Mouse (Mus musculus): ENCODE data around the gene Ckap4.

The Ckap4 gene

DNA sequence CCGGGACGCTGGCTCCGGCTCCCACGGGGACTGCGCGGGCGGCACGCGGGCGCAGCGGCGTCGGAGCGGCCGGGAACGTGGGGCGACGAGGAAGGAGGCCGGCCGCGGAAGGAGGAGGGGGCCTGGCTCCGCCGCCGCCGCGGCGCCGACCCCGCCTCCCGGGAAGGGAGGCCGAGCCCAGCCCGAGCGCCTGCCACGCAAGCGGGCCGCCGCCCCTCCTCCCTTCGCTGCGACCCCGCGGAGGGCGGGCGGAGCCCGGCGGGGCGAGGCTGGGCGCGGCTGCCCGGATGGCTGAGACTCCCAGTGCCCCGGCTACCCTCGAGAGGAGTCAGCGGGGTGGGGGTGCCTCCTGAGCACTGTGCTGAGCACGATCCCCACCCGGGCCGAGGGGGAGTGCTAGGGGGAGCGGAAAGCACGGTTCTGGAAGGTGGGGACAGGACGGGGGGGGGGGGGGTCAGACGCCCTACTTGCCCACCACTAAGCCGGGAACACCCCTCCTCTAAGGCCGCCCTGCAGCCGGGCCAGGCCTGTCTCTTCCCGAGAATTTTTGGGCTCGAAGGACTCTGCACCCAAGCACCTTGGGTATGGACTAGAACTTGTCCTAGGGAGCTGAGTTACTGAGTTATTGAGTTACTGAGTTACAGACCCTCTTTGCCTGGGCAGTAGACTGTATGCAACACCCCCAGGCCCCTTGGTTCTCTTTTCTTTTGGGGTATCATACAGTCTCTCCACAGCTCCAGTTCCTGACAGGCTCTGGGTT, at the start of gene Ckap4:
Gene Ckap4 (minus strand): TSS at position 151 of the 760 bp plus-strand sequence.
- DNase-seq: peak; percentile 84 to 89

DNA sequence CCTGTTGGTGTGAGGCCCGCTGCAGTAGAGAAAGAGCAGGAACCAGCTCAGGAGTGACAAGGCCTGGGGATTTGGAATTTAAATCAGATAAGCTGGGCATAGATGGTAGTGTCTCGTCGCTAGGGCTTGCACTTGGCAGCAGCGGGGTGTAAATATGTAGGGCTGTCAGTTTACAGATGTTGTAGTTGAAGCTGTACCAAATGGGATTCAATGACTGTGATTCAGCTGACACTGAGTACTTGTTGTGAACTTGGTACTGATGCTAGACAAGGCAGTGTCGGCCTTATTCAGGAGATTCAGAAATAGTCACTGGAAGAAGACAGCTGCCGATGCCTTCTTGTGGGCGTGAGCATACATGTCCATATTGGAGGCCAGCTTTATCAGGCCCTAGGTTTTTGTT, 48.4 kb upstream of the Ckap4 start:
- no peak for DNase-seq

DNA sequence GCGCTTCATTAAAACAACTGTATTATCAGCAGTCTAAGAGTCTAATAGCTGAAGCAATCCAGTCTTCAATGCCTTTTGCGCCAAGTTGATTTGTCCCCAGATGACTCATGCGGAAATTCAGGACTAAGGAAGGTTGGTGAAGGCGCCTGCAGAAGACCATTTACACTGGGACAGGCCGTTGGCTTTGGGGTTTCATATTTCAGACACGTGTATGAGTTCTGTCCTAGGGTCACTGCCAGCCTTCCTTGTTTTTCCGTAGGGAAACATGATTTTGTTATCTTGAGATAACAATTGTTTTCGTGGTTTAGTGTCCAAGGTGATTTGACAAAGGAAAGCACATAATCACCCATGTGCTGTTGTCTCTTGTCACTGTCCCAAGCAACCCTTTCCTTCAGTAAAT, 47.3 kb upstream of the Ckap4 start:
- DNase-seq: no peak

DNA sequence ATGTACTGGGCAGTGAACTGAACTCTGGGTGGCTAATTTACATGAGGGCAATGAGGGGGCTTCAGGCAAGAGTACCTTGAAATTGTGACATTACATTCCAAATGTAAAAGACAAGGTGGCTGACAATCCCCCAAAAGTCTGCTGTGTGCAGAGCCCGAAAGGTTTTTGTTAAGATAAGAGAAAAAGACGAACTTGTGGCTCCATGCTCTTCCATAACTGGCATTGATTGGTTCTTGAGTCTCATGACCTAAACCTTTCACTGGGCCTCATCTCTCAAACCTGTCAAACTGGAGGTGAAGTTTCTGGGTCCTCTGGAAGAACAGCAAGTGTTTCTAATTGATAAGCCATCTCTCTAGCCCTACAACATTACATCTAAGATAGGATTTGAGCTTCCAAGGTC, 45.7 kb upstream of the Ckap4 start:
- DNase-seq: no peak

DNA sequence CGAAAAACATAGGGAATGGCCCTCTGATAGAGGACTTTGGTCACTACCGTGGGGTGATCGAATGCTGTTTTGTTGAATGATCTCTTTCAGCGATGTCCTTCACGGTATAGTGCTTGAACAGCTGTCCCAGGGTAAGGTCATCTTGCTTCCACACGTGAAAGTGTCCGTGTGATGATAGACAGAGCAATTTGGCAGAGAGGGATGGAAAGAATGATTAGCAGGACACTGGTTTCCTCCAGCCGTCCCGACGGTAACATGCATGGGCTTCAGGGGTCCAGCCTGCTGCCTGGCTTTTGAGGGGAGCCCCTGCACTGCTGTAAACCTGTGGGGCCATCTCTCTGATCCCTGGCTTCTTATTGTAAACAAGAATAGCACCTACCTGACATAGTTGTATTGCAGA, 44.9 kb upstream of the Ckap4 start:
- DNase-seq: no peak

DNA sequence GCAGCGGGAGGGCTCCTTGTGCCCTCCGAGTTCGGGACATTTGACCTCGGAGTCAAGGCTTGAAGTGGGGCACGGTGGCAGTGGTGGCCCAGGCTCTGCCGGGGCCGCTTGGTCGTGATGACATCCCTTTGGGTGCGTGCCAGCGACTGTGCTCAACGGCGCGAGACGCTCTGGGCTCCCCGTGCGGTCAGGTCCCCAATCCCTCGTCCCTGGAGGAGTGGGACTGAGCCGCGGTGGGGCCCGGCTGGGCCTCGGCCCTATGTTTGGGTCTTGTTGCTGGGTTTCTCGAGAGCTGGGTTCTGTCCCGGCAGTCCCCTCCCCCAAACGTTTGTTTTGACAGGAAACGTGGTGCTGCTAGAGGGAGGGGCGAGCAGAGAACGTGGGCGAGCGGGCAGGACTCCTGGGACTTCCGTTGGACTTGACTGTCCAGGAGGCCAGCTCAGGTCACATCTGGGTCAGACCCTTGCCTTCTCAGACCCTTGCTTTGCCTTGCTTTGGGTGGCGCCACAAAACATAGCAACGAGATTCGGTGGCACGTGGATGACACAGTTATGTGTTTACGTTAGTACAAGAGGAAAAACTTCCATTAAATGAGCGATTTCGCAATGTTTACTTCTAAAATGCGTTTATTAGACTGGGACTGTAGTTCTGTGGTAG, 43.3 kb upstream of the Ckap4 start:
- DNase-seq: peak; percentile 78 to 89

DNA sequence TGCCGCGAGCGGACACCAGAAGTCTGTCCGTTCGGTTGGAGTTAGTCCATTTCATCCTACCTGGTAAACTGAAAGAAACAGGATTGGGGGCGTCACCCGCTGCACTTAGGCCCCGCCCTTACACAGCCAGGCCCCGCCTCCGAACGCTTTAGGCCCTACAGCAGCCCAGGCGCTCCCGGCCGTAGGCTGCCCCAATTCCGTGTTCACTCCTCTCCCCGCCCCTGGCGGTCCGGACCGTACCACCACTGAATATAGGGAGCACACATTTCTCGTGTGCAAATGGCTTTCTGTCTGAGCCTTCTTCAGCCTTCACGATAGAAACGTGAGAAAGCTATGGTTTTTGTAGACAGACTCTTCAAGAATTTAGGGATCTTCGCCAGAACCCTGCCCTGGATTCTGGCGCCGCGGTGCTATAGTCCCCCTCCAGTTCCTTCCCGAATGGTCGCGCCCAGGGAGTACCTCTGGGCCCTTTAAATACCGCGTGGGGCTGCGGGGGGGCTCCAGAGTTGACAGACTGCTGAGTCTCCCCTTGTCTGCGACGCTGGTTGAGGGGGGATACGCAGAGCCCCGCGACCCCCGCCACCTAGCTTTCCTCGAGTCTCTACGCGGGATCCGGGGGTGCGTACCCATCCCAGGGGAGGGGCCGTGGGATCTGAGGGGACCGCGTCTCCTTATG, 42.7 kb upstream of the Ckap4 start, which contains the start of gene Tcp11l2:
Gene Tcp11l2 (plus strand): TSS at position 232 of the 676 bp plus-strand sequence.
- peak; percentile 95 to 97 for DNase-seq

DNA sequence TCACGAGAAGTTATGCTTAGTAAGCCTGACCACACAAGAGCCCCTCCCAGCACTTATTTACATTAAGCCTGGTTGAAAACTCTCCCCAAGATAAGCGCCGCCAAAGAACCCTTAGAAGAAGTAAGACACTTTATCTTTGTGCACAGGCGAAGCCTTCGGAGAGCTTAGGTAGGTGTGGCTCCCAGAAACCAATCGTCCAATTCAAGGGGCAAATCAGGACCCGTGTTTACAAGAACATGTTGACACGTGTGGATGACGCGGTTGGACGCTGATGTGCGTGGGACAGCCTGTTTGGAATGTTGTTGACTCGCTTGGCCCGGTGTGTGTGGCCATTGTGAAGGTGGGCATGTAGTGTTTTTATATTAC, 42.1 kb upstream of the Ckap4 start:
- no peak for DNase-seq

DNA sequence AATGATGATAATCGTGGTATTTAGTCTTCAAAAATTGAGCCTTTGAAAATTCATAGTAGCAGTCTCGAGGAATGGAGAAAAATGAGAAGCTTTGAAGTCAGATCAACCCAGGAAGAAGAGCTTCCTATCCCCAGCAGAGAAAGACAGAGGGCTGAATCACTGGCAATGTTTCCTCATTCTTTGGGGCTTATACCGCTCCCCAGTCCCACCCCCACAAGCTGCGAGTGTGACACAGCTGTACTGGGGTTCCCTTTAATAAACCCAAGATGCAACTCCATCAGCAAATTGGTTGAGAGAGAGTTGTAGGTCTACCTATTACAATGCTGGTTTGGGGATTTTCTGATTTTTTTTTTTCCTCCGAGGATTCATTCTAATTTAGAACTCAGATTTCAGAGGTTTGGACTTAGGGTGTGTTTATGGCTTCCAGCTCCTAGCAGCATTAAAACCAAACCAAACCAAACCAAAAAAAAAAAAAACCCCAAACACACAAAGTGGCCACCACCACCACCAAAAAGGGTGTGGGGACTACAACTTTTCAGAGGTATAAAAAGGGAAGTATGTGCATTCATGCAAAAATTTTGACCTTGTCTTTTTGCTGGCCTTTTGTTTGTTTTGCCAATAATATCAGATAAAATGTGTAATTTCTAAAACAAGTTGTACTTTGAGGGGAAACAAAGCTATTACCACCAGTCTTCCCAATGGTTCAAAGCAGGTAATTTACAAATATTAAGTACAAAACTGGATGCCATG, 40.0 kb upstream of the Ckap4 start:
- DNase-seq: no peak

DNA sequence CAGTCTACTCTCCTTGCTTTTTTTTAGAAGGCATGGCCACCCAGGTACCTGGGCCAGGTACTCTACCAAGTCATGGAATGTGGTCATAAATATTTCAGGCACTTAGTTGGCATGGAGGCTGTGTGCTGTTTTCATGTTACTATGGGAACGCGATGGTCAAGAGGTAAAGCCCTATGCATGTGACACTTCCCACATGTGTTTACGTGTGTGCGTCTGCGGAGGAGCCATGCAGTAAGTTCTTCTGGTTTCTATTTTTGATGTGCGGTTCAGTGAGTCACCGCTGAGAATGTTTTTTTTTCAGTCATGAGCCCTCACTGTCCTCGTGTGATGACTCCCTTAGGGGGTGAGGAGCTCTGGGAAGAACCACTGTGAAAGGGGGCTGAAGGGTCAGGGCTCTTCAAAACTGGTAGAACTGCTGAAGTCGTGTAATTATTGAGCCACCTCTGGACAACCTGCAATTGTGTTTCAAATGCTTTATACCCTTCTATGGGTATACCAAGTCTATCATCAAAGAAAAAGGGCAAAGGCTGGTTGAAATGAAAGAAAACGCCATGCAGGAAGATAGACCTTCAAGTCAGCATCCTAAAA, 37.3 kb upstream of the Ckap4 start:
- no peak for DNase-seq

DNA sequence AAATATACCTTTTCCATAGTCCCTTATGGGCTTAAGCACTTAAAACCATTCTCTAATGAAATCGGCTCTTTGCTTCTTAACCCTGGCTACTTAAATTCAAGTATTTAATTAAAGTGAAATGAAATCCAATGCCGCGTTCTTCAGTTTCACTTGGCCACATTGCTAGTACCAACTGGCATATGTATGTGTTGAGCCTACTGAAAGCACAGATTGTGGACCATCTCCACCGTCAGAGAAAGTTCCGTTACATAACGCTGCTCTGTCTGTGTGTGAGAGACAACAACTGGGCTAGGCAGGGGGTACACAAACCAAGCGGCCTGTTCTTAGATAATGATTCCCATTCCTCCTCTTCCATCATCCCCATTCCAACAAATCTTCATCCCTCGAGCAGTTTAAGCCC, 30.6 kb upstream of the Ckap4 start:
- no peak for DNase-seq

DNA sequence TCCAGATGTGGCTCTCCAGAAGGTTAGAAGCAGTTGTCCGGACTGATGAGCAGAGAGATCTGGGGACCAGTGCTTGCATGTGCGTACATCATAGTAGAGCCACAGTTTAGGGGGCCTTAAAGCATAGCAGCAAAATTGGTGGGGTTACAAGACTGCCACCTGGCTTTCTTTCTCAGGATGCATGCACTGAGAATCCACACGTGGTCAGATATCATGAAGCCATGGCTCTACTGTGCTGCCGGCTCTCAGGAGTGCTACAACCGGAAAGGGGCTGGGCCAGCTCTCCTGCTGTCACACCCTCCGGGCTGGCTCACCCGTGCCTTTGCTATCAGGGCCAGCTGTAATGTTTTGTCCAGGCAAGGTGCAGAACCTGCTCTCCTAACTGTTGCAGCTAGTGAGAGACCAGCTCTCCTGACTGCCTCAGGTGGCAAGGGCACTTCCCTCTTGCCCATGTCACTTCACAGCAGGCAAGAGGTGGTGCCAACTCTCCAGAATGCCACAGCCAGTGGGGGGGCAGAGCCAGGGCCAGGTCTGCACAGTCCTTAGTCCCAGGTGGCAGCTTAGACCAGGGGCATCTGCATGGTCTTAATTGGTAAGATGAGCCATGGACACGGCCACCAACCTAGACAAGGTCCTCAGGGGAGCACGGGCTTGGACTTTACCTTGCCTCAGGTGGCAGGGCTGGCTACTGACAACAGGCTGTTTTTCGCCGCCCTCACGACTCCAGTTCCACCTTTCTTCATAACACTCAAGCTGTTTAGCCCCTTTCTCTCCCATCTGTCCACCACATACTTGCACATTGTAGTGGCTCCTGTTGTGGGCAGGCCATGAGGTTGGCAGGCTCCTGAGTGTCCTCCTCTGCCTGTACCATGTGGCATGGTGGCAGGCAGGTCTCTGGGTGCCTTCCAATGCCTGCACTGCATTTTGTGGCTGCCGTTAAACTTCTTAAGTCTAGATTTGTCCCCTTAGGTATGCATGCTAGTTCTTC, 29.0 kb upstream of the Ckap4 start:
- DNase-seq: peak; percentile 21 to 44

DNA sequence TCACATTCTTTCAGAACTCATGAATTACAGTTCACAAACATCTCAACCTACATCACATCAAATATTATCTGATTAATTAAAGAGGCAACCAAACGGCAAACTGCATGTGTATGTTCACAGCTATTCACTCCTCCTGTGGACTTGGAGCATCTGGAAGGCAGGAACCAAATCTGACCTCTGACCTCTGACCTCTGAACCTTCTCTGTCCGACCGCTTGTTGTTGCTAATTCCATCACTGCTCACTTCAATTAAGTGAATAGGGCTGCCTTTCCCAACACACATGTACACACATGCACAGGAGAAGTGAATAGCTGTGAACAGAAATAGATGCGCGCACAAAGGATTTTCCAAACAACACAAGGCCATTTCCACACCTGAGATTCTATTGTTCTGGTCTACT, 28.3 kb upstream of the Ckap4 start:
- no peak for DNase-seq

DNA sequence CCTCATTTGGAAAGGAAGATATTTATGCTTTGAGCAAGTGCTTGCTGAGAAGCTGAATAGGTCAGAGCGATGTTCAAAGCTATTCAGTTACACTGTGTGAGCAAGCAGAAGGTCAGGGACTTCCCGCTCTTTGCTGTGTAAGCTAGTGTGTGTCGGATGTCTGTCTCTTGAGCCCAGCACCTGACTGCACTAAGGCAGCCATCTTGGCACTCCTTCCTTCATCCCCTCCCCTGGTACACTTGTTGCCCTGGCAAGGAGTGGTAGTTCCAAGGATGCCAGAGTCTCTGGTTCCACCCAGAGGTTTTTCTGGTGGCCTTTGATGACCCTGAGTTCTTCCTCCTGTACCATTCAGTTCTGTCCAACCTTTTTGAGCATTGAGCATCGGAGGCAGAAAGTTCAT, 26.1 kb upstream of the Ckap4 start:
- DNase-seq: no peak

DNA sequence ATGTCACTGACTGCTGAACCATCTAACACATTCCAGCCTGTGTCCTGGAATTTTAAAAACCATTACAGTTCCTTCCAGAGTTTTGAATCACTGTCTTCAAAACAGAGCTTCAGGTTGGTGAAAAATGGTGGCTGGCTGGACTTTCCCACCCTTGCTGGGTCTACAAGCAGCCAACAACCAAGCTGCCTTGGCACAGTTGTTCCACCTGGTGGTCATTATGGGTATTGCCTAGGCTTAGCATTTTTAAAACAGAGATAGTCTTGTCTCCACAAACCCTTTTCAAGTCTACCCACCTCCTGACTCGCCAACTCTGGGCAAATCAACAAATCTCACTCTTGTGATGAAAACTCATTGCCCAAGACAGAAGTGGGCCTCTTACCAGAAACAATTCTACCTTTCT, 24.6 kb upstream of the Ckap4 start:
- DNase-seq: no peak

DNA sequence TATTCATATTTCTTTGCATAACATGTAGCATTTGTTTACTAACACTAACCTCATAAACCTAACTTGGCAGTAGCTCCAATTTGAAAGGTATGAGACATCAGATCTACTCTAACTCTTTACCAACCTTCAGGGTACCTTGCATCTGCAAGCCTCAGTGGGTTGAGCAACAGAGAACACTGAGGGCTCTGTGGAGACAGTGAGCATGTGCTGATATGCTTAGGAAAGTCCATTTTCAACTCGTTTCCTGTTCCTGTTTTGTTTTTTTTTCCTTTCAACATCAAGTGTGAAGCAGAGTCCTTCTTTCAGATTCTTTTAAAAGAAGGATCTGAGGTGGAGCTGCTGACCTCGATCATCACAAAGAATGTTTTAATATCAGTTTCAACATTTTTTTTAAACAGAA, 22.3 kb upstream of the Ckap4 start:
- DNase-seq: no peak

DNA sequence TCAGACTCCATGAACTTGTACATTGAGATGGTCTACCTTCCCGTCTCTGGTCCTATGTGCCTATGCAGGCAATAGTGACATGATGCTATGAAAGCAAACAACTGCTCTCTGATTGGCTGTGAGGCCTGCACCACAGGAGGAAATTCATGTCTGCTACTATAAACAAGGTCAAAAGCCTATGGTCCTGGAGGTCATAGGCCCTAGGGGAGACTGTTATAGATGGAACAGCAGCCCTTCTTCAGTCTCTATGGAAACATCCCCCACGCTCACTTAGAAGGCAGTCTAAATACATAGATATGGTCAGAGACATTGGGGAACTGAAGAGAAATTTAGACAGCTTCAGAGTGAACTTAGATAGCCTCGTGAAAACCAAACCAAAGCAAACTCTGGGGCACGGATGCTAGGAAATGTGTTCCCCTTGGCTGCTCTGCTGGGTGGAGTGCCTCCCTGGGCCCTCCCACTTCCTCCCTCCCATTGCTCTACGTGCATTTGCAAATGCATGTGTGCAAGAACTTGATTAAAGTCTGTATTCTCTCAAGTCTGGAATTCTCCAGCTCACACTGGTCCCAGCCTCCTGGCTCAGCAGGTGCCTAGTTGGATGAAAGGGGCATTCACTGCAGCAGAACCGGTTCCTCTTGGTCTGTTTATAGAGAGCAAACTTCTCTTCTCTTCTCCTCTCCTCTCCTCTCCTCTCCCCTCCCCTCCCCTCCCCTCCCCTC, 20.6 kb upstream of the Ckap4 start:
- peak; percentile 43 to 60 for DNase-seq

DNA sequence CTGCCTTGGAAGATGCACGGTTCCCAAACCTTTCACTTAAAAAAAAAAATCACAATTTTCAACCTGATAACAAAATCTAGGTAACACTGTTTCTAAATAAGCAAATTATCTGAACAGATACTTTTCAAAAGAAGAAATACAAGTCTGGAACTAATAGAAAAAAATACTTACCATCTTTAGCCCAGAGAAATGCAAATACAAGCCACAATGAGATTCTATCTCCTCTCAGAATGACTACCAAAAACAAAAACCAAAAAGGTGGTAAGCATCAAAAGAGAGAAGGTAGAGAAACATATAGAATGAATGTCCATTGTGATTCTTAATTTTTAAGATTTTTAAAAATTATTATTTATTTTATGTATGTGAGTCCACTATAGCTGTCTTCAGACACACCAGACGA, 18.6 kb upstream of the Ckap4 start:
- DNase-seq: no peak

DNA sequence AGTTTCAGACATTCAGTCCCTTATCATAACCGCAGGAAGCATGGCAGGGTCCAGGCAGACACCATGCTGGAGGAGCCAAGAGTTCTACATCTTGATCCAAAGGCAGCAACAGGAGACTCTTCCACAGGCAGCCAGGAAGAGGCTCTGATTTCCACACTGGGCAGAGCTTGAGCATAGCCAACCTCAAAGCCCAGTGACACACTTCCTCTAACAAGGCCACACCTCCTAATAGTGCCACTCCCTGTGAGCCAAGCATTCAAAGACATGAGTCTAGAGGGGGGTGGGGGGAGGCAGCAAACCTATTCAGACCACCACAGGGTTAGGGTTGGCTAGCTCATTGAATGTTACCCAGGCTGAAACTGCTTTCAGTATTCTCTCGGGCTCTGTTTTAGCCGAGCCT, 18.0 kb upstream of the Ckap4 start:
- no peak for DNase-seq

DNA sequence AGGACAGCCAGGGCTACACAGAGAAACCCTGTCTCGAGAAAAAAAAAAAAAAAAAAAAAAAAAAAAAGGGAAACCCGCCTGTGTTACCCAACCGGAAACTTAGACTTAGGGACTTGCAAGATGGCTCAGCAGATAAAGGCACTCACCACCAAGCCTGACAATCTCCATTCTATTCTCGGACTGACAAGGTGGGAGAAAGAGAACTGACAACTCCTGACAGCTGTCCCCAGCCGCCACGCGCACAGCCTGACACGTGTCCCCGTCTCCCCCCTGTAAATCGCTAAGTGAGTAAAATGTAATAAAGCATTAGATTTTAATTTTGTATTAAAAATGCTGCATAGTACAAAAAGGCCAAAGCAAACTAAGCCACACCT, 16.0 kb upstream of the Ckap4 start:
- DNase-seq: no peak
